Mouse (Mus musculus) forebrain, embryonic 13.5 days (tissue): Measurements from ENCODE around the gene Inpp5a. TPM values are rescaled to one million over a fixed set of nuclear protein-coding genes. Genes with fewer than 3 reads are reported as not detected.
A peak's percentile ranks its signal among the peaks of the same experiment; 100 is the strongest.

ENCODE experiments used
- ATAC-seq: fragments of 200-750 bp; cut with Nextera tagmentation; 2 replicates; pipeline ENCODE4 v1.8.0; 2017
- H3K27ac ChIP-seq: fragments of 300-500 bp; sonication (generic); 2 replicates; pipeline ENCODE4 v1.5.1; 2015; ENCODE audit warnings: inconsistent platforms, mild to moderate bottlenecking, moderate library complexity
- H3K27me3 ChIP-seq: fragments of 300-500 bp; sonication (generic); 2 replicates; pipeline ENCODE4 v1.6.1; 2015; ENCODE audit warnings: mild to moderate bottlenecking, inconsistent platforms
- H3K36me3 ChIP-seq: fragments of 300-500 bp; sonication (generic); 2 replicates; pipeline ENCODE4 v1.6.1; 2015; ENCODE audit warnings: mild to moderate bottlenecking, inconsistent platforms; ENCODE audit not compliant: poor library complexity, severe bottlenecking
- H3K4me1 ChIP-seq: fragments of 300-500 bp; sonication (generic); 2 replicates; pipeline ENCODE4 v1.6.1; 2015; ENCODE audit warnings: inconsistent platforms
- H3K4me2 ChIP-seq: fragments of 300-500 bp; sonication (generic); 2 replicates; pipeline ENCODE4 v1.6.1; 2015; ENCODE audit warnings: inconsistent platforms, mild to moderate bottlenecking, moderate library complexity
- H3K4me3 ChIP-seq: fragments of 300-500 bp; sonication (generic); 2 replicates; pipeline ENCODE4 v1.5.1; 2015; ENCODE audit warnings: mild to moderate bottlenecking, inconsistent platforms
- H3K9ac ChIP-seq: fragments of 300-500 bp; sonication (generic); 2 replicates; pipeline ENCODE4 v1.6.1; 2015; ENCODE audit warnings: mild to moderate bottlenecking, inconsistent platforms
- H3K9me3 ChIP-seq: fragments of 300-500 bp; sonication (generic); replicated peaks from 2 replicates; pipeline ENCODE4 v1.6.1; 2016; ENCODE audit warnings: inconsistent platforms
- WGBS: fragments of 180-500 bp; shearing (Covaris S2); methylation state at CpG from one replicate; pipeline ENCODE4 v1.1.7; 2015; 5-methylcytosine and 5-hydroxymethylcytosine counted together
- polyA plus RNA-seq: library from polyadenylated mRNA; unstranded; fragments of >200 nt; fragmentation: Nextera tagmentation; extraction: Ambion mirVana; gene quantifications from 2 replicates; pipeline ENCODE4 v1.2.1, GENCODE M21; 2015

The Inpp5a gene
- polyA plus RNA-seq, 1 experiment from 2014 or later: 9.7 TPM

GRCm38 (mm10) chr7:139363281-139364004 is 25.5 kb upstream of the Inpp5a start:
- Histone ChIP-seq H3K27ac (peak overlapping the region; percentile 14; the same call in 1 of the 2 replicates), H3K9me3 (no peaks in the 10 kb centered on the region), H3K36me3 (no peaks in the 10 kb centered on the region), H3K4me1 (peaks cover 26% of the 10 kb centered on the region), H3K4me2 (peak overlapping the region; percentile 40), H3K27me3 (no peaks in the 10 kb centered on the region), H3K9ac (no peak overlapping the region), H3K4me3 (no peak overlapping the region)
- ATAC-seq: peak; percentile 36
- WGBS: 51% methylated on average over 13 of the region's 13 CpGs

GRCm38 (mm10) chr7:139364005-139364557 is 24.8 kb upstream of the Inpp5a start:
- Histone ChIP-seq H3K36me3 (no peaks in the 10 kb centered on the region), H3K27me3 (no peaks in the 10 kb centered on the region), H3K9ac (no peak overlapping the region), H3K4me3 (no peak overlapping the region), H3K4me1 (peaks cover 31% of the 10 kb centered on the region), H3K9me3 (no peaks in the 10 kb centered on the region), H3K27ac (peak overlapping the region; percentile 14; the same call in 1 of the 2 replicates), H3K4me2 (peak overlapping the region; percentile 40)
- peak; percentile 81 for ATAC-seq
- 8% methylated on average over 9 of the region's 9 CpGs for WGBS

- H3K27ac ChIP-seq: no peak overlapping the region
- no peak overlapping the region for H3K9ac ChIP-seq
- H3K27me3 ChIP-seq: no peaks in the 10 kb centered on the region
- H3K4me3 ChIP-seq: no peak overlapping the region
- 85% methylated on average over 13 of the region's 13 CpGs for WGBS
- peaks cover 31% of the 10 kb centered on the region for H3K4me1 ChIP-seq
- no peaks in the 10 kb centered on the region for H3K9me3 ChIP-seq
- no peak overlapping the region for H3K4me2 ChIP-seq
- ATAC-seq: no peak
- no peaks in the 10 kb centered on the region for H3K36me3 ChIP-seq
These were observed 23.7 kb upstream of the Inpp5a start for GRCm38 (mm10) chr7:139364936-139365830.

- WGBS: 91% methylated on average over 3 of the region's 3 CpGs
- no peak for ATAC-seq
- H3K4me3 ChIP-seq: no peak overlapping the region
- no peak overlapping the region for H3K9ac ChIP-seq
- H3K9me3 ChIP-seq: no peaks in the 10 kb centered on the region
- H3K4me1 ChIP-seq: peaks cover 31% of the 10 kb centered on the region
- no peak overlapping the region for H3K4me2 ChIP-seq
- H3K36me3 ChIP-seq: no peaks in the 10 kb centered on the region
- no peaks in the 10 kb centered on the region for H3K27me3 ChIP-seq
- no peak overlapping the region for H3K27ac ChIP-seq
These were observed 22.8 kb upstream of the Inpp5a start for GRCm38 (mm10) chr7:139366131-139366530.

- Histone ChIP-seq H3K27ac (no peak overlapping the region), H3K36me3 (no peaks in the 10 kb centered on the region), H3K9ac (no peak overlapping the region), H3K27me3 (no peaks in the 10 kb centered on the region), H3K4me1 (peaks cover 31% of the 10 kb centered on the region), H3K4me2 (no peak overlapping the region), H3K4me3 (no peak overlapping the region), H3K9me3 (no peaks in the 10 kb centered on the region)
- no peak for ATAC-seq
- WGBS: 75% methylated on average over 4 of the region's 4 CpGs
These were observed 22.4 kb upstream of the Inpp5a start for GRCm38 (mm10) chr7:139366549-139366948.

GRCm38 (mm10) chr7:139368218-139368617 is 20.7 kb upstream of the Inpp5a start:
- Histone ChIP-seq H3K4me1 (peaks cover 24% of the 10 kb centered on the region), H3K27ac (peak overlapping the region; percentile 1; the same call in 1 of the 2 replicates)

GRCm38 (mm10) chr7:139368722-139369380 is 20.1 kb upstream of the Inpp5a start:
- H3K4me2 ChIP-seq: no peak overlapping the region
- ATAC-seq: 0 out of 2 replicates have a peak, but pooled peaks have one; percentile 53
- H3K27ac ChIP-seq: peak overlapping the region; percentile 27; the same call in 1 of the 2 replicates
- H3K27me3 ChIP-seq: 0 out of 2 replicates have a peak, but pooled peaks cover 3% of the 10 kb centered on the region
- no peak overlapping the region for H3K9ac ChIP-seq
- H3K4me3 ChIP-seq: no peak overlapping the region
- H3K4me1 ChIP-seq: peaks cover 18% of the 10 kb centered on the region
- no peaks in the 10 kb centered on the region for H3K9me3 ChIP-seq
- H3K36me3 ChIP-seq: no peaks in the 10 kb centered on the region
- 71% methylated on average over 14 of the region's 14 CpGs for WGBS

More at GRCm38 (mm10) chr7:139368218-139368617, 20.7 kb upstream of the Inpp5a start:
- no peak overlapping the region for H3K9ac ChIP-seq
- H3K4me3 ChIP-seq: no peak overlapping the region
- no peaks in the 10 kb centered on the region for H3K36me3 ChIP-seq
- no peak overlapping the region for H3K4me2 ChIP-seq
- ATAC-seq: no peak
- H3K27me3 ChIP-seq: 0 out of 2 replicates have a peak, but pooled peaks cover 2% of the 10 kb centered on the region
- WGBS: 86% methylated on average over 2 of the region's 2 CpGs
- no peaks in the 10 kb centered on the region for H3K9me3 ChIP-seq

- 0 out of 2 replicates have a peak, but pooled peaks cover 3% of the 10 kb centered on the region for H3K27me3 ChIP-seq
- H3K9ac ChIP-seq: no peak overlapping the region
- H3K4me1 ChIP-seq: peaks cover 11% of the 10 kb centered on the region
- H3K9me3 ChIP-seq: no peaks in the 10 kb centered on the region
- H3K27ac ChIP-seq: no peak overlapping the region
- no peak for ATAC-seq
- H3K4me3 ChIP-seq: no peak overlapping the region
- WGBS: 89% methylated on average over 6 of the region's 6 CpGs
- H3K4me2 ChIP-seq: no peak overlapping the region
- H3K36me3 ChIP-seq: no peaks in the 10 kb centered on the region
These were observed 19.3 kb upstream of the Inpp5a start for GRCm38 (mm10) chr7:139369501-139370088.

GRCm38 (mm10) chr7:139371389-139371788 is 17.5 kb upstream of the Inpp5a start:
- H3K4me2 ChIP-seq: no peak overlapping the region
- H3K27ac ChIP-seq: no peak overlapping the region
- no peak for ATAC-seq
- 0 out of 2 replicates have a peak, but pooled peaks cover 3% of the 10 kb centered on the region for H3K27me3 ChIP-seq
- H3K36me3 ChIP-seq: no peaks in the 10 kb centered on the region
- no peak overlapping the region for H3K4me3 ChIP-seq
- H3K4me1 ChIP-seq: peaks cover 8% of the 10 kb centered on the region
- no peak overlapping the region for H3K9ac ChIP-seq
- no peaks in the 10 kb centered on the region for H3K9me3 ChIP-seq

GRCm38 (mm10) chr7:139377381-139377780 is 11.5 kb upstream of the Inpp5a start:
- H3K9me3 ChIP-seq: no peaks in the 10 kb centered on the region
- H3K4me2 ChIP-seq: no peak overlapping the region
- H3K9ac ChIP-seq: no peak overlapping the region
- 84% methylated on average over 7 of the region's 7 CpGs for WGBS
- H3K4me1 ChIP-seq: no peaks in the 10 kb centered on the region
- H3K27me3 ChIP-seq: 0 out of 2 replicates have a peak, but pooled peaks cover 3% of the 10 kb centered on the region
- no peak for ATAC-seq
- no peak overlapping the region for H3K27ac ChIP-seq
- no peak overlapping the region for H3K4me3 ChIP-seq
- H3K36me3 ChIP-seq: no peaks in the 10 kb centered on the region

- Histone ChIP-seq H3K4me2 (no peak overlapping the region), H3K36me3 (no peaks in the 10 kb centered on the region), H3K9me3 (no peaks in the 10 kb centered on the region), H3K27ac (no peak overlapping the region), H3K4me1 (no peaks in the 10 kb centered on the region), H3K27me3 (no peaks in the 10 kb centered on the region), H3K9ac (no peak overlapping the region), H3K4me3 (no peak overlapping the region)
- 86% methylated on average over 3 of the region's 3 CpGs for WGBS
- ATAC-seq: no peak
These were observed 10.6 kb upstream of the Inpp5a start for GRCm38 (mm10) chr7:139378355-139378754.
